Comparison of ENCODE assay signal across 9 mouse cellular contexts in genomic region chr8:70862824-70863641, GRCm38 (mm10). TPM values are rescaled to one million over a fixed set of nuclear protein-coding genes. Genes with fewer than 3 reads are reported as not detected.
DNase-seq lines count a peak whose midpoint lies in the region; ATAC-seq and TF ChIP-seq lines count a peak whose summit lies in the region.
"Had no signal": no experiment of that assay in that cellular context is flagged by ENCODE, and none has a peak within 500 bp of the region (broad histone marks: within the 10 kb centered on the region; RNA-seq: fewer than 3 reads in every experiment).

TSS of gene Kcnn1 (minus strand) at chr8:70863258.

- H3K4me2 ChIP-seq in stomach, embryonic 14.5 days (replicated peaks; ENCODE audit: low read depth, low read length) = peak within 1 kb of the TSS; percentile 78

- peak within 1 kb of the TSS; percentile 33 for H3K4me3 ChIP-seq in cerebellum, adult 2 months (replicated peaks; ENCODE audit: insufficient read depth, low read depth, low read length)
- 0 out of 2 replicates have a peak within 1 kb of the TSS, but pooled peaks have one; percentile 2 for H3K4me3 ChIP-seq in thymus, adult 2 months (ENCODE audit: control insufficient read depth, insufficient read depth, low read length)
- H3K4me3 ChIP-seq in stomach, embryonic 14.5 days (ENCODE audit: low read depth, low read length) = peak within 1 kb of the TSS; percentile 42

- no peak for ATAC-seq in stomach, embryonic 14.5 days (ENCODE audit: insufficient number of reproducible peaks, insufficient read depth, low FRiP score, low read depth)

- no peak for TF ChIP-seq CTCF in cerebellum, adult 2 months (IDR thresholded peaks at IDR 0.05; ENCODE audit: borderline replicate concordance, insufficient read depth, low read depth, low read length)
- 0 out of 2 replicates have a peak, but pooled peaks have one; percentile 40 for TF ChIP-seq CTCF in thymus, adult 2 months (IDR thresholded peaks at IDR 0.05; ENCODE audit: borderline replicate concordance, control insufficient read depth, extremely low read depth, insufficient read depth, low read length, poor library complexity)

- H3K9ac ChIP-seq in stomach, embryonic 14.5 days (replicated peaks; ENCODE audit: low read depth, low read length) = peak within 1 kb of the TSS; percentile 18; the same call in 1 of the 2 replicates

- H3K4me1 ChIP-seq in cerebellum, adult 2 months (ENCODE audit: control insufficient read depth, insufficient read depth, low read length) = peaks cover 14% of the 10 kb centered on the region
- H3K4me1 ChIP-seq in thymus, adult 2 months (replicated peaks; ENCODE audit: control insufficient read depth, insufficient read depth, low read length) = peaks cover 29% of the 10 kb centered on the region
- peaks cover 26% of the 10 kb centered on the region for H3K4me1 ChIP-seq in stomach, embryonic 14.5 days (ENCODE audit: control insufficient read depth, insufficient read depth, low read length)

- WGBS in cerebellum, adult 2 months = 1% methylated on average over 55 of the region's 55 CpGs
- 2% methylated on average over 55 of the region's 55 CpGs for WGBS in thymus, adult 2 months
- under 1% methylated on average over 55 of the region's 55 CpGs for WGBS in stomach, embryonic 14.5 days

- DNase-seq in cerebellum, adult 2 months = no peak
- DNase-seq in cerebellum, postnatal 25 days = no peak
- DNase-seq in thymus, adult 2 months = no peak
- no peak for DNase-seq in thymus, adult 18-20 months
- DNase-seq in heart, postnatal 4 days = peak; percentile 48
- peak; percentile 4 for DNase-seq in liver
- DNase-seq in right cerebral cortex, postnatal 4 days = no peak

- peaks cover 1% of the 10 kb centered on the region; the same call in 1 of the 2 replicates for H3K27me3 ChIP-seq in cerebellum, adult 2 months (ENCODE audit: control insufficient read depth, insufficient read depth, low read length)
- peaks cover 26% of the 10 kb centered on the region for H3K27me3 ChIP-seq in thymus, adult 2 months (ENCODE audit: control insufficient read depth, insufficient read depth, low read length)
- H3K27me3 ChIP-seq in stomach, embryonic 14.5 days (ENCODE audit: control insufficient read depth, insufficient read depth, low read length) = 0 out of 2 replicates have a peak, but pooled peaks cover 9% of the 10 kb centered on the region

- H3K36me3 ChIP-seq in thymus, adult 2 months (ENCODE audit: control insufficient read depth, insufficient read depth, low read length) = no peaks in the 10 kb centered on the region
- H3K36me3 ChIP-seq in stomach, embryonic 14.5 days (ENCODE audit: control insufficient read depth, insufficient read depth, low read length) = 0 out of 2 replicates have a peak, but pooled peaks cover 1% of the 10 kb centered on the region

- no peaks in the 10 kb centered on the region for H3K9me3 ChIP-seq in stomach, embryonic 14.5 days (ENCODE audit: control insufficient read depth, low read depth, low read length)

- no peak within 1 kb of the TSS for H3K27ac ChIP-seq in cerebellum, adult 2 months (ENCODE audit: insufficient read depth, low read length)
- no peak within 1 kb of the TSS for H3K27ac ChIP-seq in thymus, adult 2 months (ENCODE audit: control insufficient read depth, insufficient read depth, low read length)
- no peak within 1 kb of the TSS for H3K27ac ChIP-seq in stomach, embryonic 14.5 days (ENCODE audit: low read length)
- H3K27ac ChIP-seq: macrophage had no signal

- TF ChIP-seq POLR2A in cerebellum, adult 2 months (IDR thresholded peaks at IDR 0.05; ENCODE audit: borderline replicate concordance, insufficient read depth, low read length) = no peak
- TF ChIP-seq POLR2A in thymus, adult 2 months (IDR thresholded peaks at IDR 0.05; ENCODE audit: control insufficient read depth, extremely low read depth, insufficient read depth, low read length, poor library complexity) = no peak

RNA-seq across cellular contexts. Expression of gene Kcnn1, which starts in this region (rescaled TPM):
- polyA plus RNA-seq in cerebellum, adult 2 months (2012; rRNA removed) = 19.4 and 22.1 TPM in 2 replicates
- 4.2 and 6.4 TPM in 2 replicates for polyA plus RNA-seq in thymus, adult 2 months (2012; rRNA removed)
- total RNA-seq in heart, postnatal 4 days (2021) = 1 to 10 TPM; 2.5 to 3.0 TPM
- 1.6 and 2.1 TPM in 2 replicates for polyA plus RNA-seq in stomach, embryonic 14.5 days (2014; fragmentation: Nextera tagmentation; extraction: Ambion mirVana)

Comparison
In these comparisons a context has a peak if more than half of its experiments do, and no peak if none do; other contexts are left out.
1. DNase-seq: peak in heart, postnatal 4 days (single experiment) and liver (single experiment); none in cerebellum, adult 2 months (0 of 2), cerebellum, postnatal 25 days (0 of 2), thymus, adult 2 months (single experiment), thymus, adult 18-20 months (0 of 2) and right cerebral cortex, postnatal 4 days (single experiment).
2. Peak in every context shown above with its lines, with median percentiles within 50 percentile points of each other: H3K4me3 ChIP-seq.